Mouse (Mus musculus): ENCODE measurements at regions not wholly inside any gene's neighbourhood (a gene's known extent, or its start where the extent isn't known, plus 50 kb on each side); places are given as distances from the start of the nearest gene placed in this dataset.
A peak's percentile ranks its signal among the peaks of the same experiment; 100 is the strongest.

DNA sequence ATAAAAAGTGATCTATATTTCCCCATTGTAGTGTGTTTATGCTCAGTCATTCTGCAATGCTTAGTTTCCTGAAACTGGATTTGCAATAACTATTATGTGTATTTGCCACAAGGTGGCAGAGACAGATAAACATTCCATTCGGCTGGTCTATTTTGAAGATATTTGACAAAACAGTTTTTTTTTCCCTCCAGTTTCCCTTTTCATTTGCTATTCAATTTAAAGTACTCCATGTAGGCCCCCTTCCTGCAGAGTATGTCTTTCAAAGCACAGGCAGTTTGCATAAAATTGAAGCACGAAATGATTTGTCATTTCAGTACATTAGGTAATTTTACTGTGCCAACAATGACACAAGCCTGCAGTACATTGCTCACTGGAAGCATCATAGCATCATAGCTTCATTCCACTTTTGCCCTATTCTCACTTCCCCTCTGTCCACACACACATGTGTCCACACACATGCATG is 184.3 kb upstream of the Palmd start:
- intact Hi-C loops (cut with DNase I): loop anchor here (2.0 to 10.0 kb wide), 4 partner anchors 202 to 419 kb away; partner anchors contain the start of gene Plppr5
- peak; percentile 68 for TF ChIP-seq CTCF (IDR thresholded peaks at IDR 0.05)

GRCm38 (mm10) chr3:117152414-117152813 is 183.6 kb upstream of the Palmd start:
- no peak for DNase-seq (ENCODE audit: extremely low spot score in 1 of 2, low spot score in 2 of 2)
- intact Hi-C loops (cut with DNase I): loop anchor here (2.0 to 10.0 kb wide), 4 partner anchors 202 to 420 kb away; partner anchors contain the start of gene Plppr5
- Histone ChIP-seq H3K4me3 (no peak overlapping the region), H3K27ac (no peak overlapping the region)
- no peak for TF ChIP-seq CTCF (IDR thresholded peaks at IDR 0.05)

More for the DNA sequence above, 184.3 kb upstream of the Palmd start:
- no peak overlapping the region for H3K4me3 ChIP-seq
- no peak for DNase-seq (ENCODE audit: extremely low spot score in 1 of 2, low spot score in 2 of 2)
- H3K27ac ChIP-seq: peak overlapping the region; percentile 37; the same call in 1 of the 2 replicates

DNA sequence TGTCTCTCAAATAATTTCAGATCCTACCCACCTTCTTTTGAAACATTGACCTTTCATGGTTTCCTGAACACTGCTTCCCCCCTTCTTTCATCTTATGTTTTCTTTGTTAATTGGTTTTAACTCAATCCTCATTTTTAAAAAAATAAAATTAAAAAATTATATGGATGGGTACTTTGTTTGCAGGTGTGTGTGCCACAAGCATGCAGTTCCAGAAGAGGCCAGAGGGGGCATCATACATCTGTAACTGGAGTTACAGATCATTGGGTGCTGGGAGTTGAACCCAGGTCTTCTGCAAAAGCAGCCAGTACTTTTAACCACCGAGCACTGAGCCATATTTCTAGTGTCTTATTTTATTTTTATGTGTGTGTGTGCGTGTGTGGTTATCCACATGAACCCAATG is 178.6 kb upstream of the Palmd start:
- Histone ChIP-seq H3K27ac (no peak overlapping the region), H3K4me3 (no peak overlapping the region)
- peak; percentile 12; the same call in 1 of the 2 replicates for TF ChIP-seq CTCF (IDR thresholded peaks at IDR 0.05)
- intact Hi-C loops (cut with DNase I): no loop called here
- no peak for DNase-seq (ENCODE audit: extremely low spot score in 1 of 2, low spot score in 2 of 2)

- no peak for DNase-seq (ENCODE audit: extremely low spot score in 1 of 2, low spot score in 2 of 2)
- Histone ChIP-seq H3K27ac (no peak overlapping the region), H3K4me3 (no peak overlapping the region)
- TF ChIP-seq CTCF (IDR thresholded peaks at IDR 0.05): no peak
- intact Hi-C loops (cut with DNase I): no loop called here
Measured at GRCm38 (mm10) chr3:117139835-117140234, 171.0 kb upstream of the Palmd start.

DNA sequence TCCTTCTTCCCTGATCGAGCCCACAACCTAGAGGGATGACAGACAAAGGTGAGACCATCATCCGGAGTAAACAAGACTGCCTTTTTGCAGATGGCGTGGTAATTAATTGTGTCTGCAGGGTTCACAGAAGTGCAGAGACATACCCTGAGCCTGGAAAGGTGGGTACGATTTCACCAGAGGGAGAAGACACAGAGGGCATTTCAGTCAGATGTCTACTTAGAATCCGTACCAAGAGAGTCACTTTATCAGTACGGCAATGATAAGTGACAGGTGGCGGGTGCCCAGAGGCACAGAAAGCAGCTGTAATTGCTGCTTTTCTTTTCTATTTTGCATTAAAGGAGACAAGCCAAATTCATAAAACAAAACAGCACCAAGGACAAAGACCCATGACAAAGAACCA is 169.9 kb upstream of the Palmd start:
- no peak overlapping the region for H3K27ac ChIP-seq
- DNase-seq (ENCODE audit: extremely low spot score in 1 of 2, low spot score in 2 of 2): no peak
- H3K4me3 ChIP-seq: no peak overlapping the region
- TF ChIP-seq CTCF (IDR thresholded peaks at IDR 0.05): no peak
- intact Hi-C loops (cut with DNase I): no loop called here

DNA sequence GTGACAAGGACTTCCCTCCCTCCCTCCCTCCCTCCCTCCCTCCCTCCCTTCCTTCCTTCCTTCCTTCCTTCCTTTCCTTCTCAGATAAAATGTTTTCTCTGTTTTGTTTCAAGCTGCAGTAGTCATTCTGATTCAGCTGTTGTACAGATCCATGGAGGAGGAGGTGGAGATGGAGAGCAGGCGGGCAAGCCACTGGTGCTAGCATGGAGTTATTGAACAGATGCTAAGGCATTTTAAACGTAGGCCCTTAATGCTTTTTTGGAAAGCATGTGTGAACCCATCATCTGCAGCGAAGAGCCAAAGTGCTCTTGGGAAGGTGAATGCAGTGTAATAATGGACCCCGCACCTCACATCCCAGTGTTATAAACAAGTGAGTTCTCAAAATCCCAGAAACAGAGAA is 164.1 kb upstream of the Palmd start:
- no peak for TF ChIP-seq CTCF (IDR thresholded peaks at IDR 0.05)
- intact Hi-C loops (cut with DNase I): no loop called here
- Histone ChIP-seq H3K4me3 (no peak overlapping the region), H3K27ac (0 out of 2 replicates have a peak overlapping the region, but pooled peaks have one; percentile 2)
- DNase-seq (ENCODE audit: extremely low spot score in 1 of 2, low spot score in 2 of 2): no peak

DNA sequence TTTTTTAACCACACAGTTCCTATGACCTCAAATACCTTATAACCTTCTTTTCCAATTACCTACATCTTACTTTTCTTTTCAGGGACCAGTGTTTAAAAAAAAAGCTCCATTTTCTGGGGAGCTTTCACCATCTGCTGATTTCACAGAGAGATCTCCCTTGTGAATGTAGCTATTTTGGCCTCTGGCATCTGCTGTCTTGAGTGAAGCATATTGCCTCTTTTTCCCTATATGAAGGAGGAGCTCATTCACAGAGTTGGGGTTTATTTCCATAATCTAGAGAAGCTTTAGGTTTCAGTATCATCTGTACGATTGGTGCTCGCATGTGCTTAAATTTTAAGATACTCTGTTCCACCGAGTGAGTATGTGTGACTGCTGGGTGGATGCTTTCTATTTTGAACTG is 153.4 kb upstream of the Palmd start:
- TF ChIP-seq CTCF (IDR thresholded peaks at IDR 0.05): no peak
- Histone ChIP-seq H3K27ac (no peak overlapping the region), H3K4me3 (no peak overlapping the region)
- DNase-seq (ENCODE audit: extremely low spot score in 1 of 2, low spot score in 2 of 2): no peak
- intact Hi-C loops (cut with DNase I): loop anchor here (5.0 to 10.0 kb wide), 2 partner anchors 135 to 573 kb away; no protein-coding TSS in a partner anchor

- intact Hi-C loops (cut with DNase I): loop anchor here (1.0 to 10.0 kb wide), 5 partner anchors 133 to 668 kb away; no protein-coding TSS in a partner anchor
- peak; percentile 84 for TF ChIP-seq CTCF (IDR thresholded peaks at IDR 0.05)
- no peak overlapping the region for H3K27ac ChIP-seq
- H3K4me3 ChIP-seq: no peak overlapping the region
- DNase-seq (ENCODE audit: extremely low spot score in 1 of 2, low spot score in 2 of 2): peak; percentile 54 to 56
Measured at GRCm38 (mm10) chr3:117120086-117121055, 151.6 kb upstream of the Palmd start.

- TF ChIP-seq CTCF (IDR thresholded peaks at IDR 0.05): no peak
- intact Hi-C loops (cut with DNase I): no loop called here
- no peak for DNase-seq (ENCODE audit: extremely low spot score in 1 of 2, low spot score in 2 of 2)
- no peak overlapping the region for H3K4me3 ChIP-seq
- H3K27ac ChIP-seq: no peak overlapping the region
Measured at GRCm38 (mm10) chr3:117119576-117119975, 150.8 kb upstream of the Palmd start.

DNA sequence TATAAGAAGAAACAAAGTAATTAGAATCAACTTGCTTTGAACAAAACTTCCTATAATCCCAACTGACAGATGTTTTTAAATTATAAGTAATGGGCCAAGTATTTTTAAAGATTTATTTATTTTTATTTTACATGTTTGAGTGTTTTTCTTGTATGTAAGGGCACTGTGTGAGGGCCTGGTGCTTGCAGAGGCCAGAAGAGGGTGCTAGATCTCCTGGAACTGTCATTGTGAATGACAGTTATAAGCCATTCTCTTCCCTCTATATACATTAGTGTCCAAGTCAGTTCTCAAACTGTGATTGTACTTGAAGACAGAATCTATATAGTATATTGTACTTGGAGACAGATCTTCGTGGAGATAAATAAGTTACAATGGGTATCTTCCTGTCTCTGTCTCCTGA is 149.1 kb upstream of the Palmd start:
- Histone ChIP-seq H3K4me3 (no peak overlapping the region), H3K27ac (no peak overlapping the region)
- peak; percentile 49 for TF ChIP-seq CTCF (IDR thresholded peaks at IDR 0.05)
- intact Hi-C loops (cut with DNase I): no loop called here
- DNase-seq (ENCODE audit: extremely low spot score in 1 of 2, low spot score in 2 of 2): no peak

DNA sequence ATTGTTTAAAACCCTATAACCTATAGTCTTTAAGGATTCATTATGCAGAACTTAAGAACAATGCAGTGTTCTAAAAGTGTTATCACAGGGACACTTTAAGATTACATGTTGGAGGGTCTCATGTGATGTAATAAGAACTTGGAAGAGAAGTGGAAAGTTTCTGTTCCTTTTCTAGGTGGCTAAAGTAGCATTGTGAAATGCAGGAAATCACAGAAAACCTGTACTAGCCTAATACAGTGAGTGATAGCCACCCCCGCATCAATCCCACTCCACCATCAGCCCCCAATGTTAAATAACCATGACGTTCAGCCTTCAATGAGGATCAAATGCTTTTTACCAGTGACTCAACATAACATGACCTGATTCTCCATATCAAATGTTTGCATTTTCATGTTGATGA is 147.4 kb upstream of the Palmd start:
- DNase-seq (ENCODE audit: extremely low spot score in 1 of 2, low spot score in 2 of 2): no peak
- H3K27ac ChIP-seq: no peak overlapping the region
- no peak for TF ChIP-seq CTCF (IDR thresholded peaks at IDR 0.05)
- H3K4me3 ChIP-seq: no peak overlapping the region
- intact Hi-C loops (cut with DNase I): no loop called here

- TF ChIP-seq CTCF (IDR thresholded peaks at IDR 0.05): no peak
- Histone ChIP-seq H3K27ac (no peak overlapping the region), H3K4me3 (no peak overlapping the region)
- DNase-seq (ENCODE audit: extremely low spot score in 1 of 2, low spot score in 2 of 2): no peak
- intact Hi-C loops (cut with DNase I): no loop called here
Measured at GRCm38 (mm10) chr3:117112766-117113165, 144.0 kb upstream of the Palmd start.

All from left cerebral cortex, adult 2 months (tissue).